Mouse (Mus musculus) kidney, adult 11 months (tissue): ENCODE data around the gene Galnt2.
A peak's percentile ranks its signal among the peaks of the same experiment; 100 is the strongest.

Experiments used
- DNase-seq: peaks from one replicate; pipeline ENCODE4 v3.0.0; 2022

The Galnt2 gene

GRCm38 (mm10) chr8:124239350-124239749, 8.2 kb downstream of the Galnt2 start:
- no peak for DNase-seq

- no peak for DNase-seq
These were observed 9.7 kb downstream of the Galnt2 start for GRCm38 (mm10) chr8:124240932-124241331.

DNA sequence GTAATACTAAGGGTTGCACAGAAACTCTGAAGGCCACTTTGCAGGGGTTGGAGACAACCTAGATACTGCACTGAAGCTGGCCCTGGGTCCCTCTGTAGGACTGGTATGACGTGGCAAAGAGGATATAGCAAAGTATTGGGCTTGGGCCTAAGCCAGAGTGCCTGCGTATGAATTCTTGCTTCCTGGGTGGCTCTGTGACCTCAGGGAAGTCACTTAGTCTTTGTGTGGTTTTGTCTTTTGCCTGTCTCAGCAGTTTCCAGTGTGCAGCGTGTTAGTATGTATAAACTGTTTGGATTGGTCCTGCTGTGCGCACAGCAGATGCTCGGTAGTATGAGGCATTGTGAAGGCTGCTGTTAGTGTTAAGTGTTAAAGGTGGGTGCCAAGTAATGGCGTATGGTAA, 11.0 kb downstream of the Galnt2 start:
- peak; percentile 40 for DNase-seq

- DNase-seq = peak; percentile 57
These were observed 11.7 kb downstream of the Galnt2 start for GRCm38 (mm10) chr8:124242913-124243312.

DNA sequence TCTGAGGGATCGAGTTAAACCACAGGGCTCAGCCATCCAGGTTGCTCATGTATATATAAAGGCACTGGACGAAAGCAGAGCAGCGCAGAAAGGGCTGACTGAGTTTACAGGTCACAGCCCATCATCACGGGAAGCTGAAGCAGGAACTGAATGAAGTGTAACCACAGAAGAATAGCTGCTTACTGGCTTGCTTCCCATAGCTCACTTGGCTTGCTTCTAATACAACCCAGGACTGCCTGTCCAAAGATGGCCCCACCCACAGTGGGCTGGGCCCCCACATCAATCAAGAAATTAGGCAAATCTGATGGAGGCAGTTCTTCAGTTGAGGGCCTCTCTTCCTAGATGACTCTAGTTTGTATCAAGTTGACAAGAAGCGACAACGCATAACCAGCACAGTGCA, 16.4 kb downstream of the Galnt2 start:
- DNase-seq = no peak

- DNase-seq = peak; percentile 85
These were observed 17.5 kb downstream of the Galnt2 start for GRCm38 (mm10) chr8:124248688-124249087.

- DNase-seq = no peak
These were observed 19.1 kb downstream of the Galnt2 start for GRCm38 (mm10) chr8:124250255-124250654.

GRCm38 (mm10) chr8:124250785-124251184, 19.6 kb downstream of the Galnt2 start:
- DNase-seq = peak; percentile 53

DNA sequence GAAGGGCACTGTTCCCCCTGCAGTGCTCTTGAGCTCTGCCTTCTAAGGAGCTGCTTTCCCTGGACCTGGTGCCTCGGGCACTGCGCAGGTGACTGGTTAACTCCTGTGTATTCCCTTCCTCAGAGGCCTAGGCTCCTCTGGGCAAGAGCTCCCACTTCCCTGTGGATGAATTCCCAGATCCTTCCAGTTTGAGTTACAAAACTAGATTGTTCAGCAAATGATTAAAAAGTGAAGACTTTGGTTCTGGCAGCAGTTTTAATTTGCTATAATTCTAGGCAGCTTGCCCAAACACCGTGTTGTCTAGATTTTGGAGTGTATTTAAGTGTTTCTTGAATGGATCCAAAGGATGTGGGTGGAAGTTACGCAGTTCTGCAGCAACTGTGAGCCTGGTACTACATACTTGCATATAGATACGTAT, 21.4 kb downstream of the Galnt2 start:
- DNase-seq = peak; percentile 72

- DNase-seq = no peak
These were observed 22.7 kb downstream of the Galnt2 start for GRCm38 (mm10) chr8:124253939-124254338.

GRCm38 (mm10) chr8:124256841-124257240, 25.6 kb downstream of the Galnt2 start:
- no peak for DNase-seq

- DNase-seq = peak; percentile 73
These were observed 26.2 kb downstream of the Galnt2 start for GRCm38 (mm10) chr8:124257363-124257762.

GRCm38 (mm10) chr8:124259146-124259545, 28.0 kb downstream of the Galnt2 start:
- DNase-seq = no peak

- no peak for DNase-seq
These were observed 28.7 kb downstream of the Galnt2 start for GRCm38 (mm10) chr8:124259925-124260324.

DNA sequence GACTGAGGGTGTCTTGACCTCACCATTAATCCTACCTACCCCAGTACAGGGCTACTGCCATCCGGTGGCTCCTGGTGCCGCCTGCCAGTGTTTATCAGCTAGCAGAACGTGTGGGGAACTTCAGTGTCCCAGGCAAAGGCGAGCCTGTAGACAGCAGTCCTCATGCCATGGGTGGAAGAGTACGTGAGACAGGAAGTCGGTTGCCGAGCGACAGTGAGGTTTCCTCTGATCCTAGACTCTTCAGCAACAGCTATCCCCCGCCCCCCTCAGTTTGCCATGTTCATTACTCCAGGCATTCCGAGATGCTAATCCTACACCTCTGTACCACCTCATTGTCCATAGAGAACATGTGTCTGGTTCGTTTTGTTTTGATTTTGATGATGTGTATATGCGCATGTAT, 29.2 kb downstream of the Galnt2 start:
- no peak for DNase-seq

- DNase-seq = no peak
These were observed 31.9 kb downstream of the Galnt2 start for GRCm38 (mm10) chr8:124263058-124263457.

DNA sequence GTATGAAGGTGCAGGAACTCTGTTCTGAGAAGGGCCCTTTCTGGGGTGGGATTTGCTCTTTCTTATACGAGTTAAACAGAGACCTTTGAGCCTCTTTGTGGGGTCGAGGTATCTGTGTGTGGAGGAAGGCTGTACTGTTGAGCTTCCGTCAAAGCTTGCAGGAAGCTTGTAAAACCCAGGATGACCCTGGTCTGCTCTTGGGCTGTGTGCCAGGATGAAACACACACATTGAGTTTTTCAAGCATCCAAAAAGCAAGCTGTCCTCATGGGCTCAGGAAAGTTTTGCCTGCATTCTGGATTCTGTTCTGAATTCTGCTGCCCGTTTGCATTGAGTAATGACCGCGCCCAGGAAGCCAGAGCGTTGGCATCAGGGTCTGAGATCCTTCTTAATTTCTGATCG, 32.8 kb downstream of the Galnt2 start:
- DNase-seq = no peak

GRCm38 (mm10) chr8:124264671-124265070, 33.5 kb downstream of the Galnt2 start:
- no peak for DNase-seq

- no peak for DNase-seq
These were observed 33.9 kb downstream of the Galnt2 start for GRCm38 (mm10) chr8:124265130-124265529.

GRCm38 (mm10) chr8:124265798-124266197, 34.6 kb downstream of the Galnt2 start:
- peak; percentile 55 for DNase-seq

GRCm38 (mm10) chr8:124267206-124267605, 36.0 kb downstream of the Galnt2 start:
- no peak for DNase-seq

DNA sequence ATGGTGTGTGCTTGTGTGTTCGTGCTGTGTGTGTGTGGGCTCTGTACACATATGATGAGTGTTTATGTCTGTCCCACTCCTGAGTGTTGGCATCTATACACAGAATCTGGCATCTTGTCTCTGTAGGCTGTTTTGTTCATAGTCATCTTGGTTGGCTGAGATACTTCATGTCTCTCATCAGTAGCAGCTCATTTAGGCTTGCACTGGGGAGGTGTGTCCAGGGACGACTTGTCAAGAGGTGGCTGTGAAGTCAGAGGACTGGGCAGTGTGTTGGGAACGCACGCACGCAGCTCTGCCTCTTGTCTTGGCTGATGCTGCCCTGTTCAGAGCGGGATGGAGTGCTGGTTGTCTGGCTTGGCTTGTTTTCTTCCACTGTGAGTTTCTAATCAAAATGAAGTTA, 39.3 kb downstream of the Galnt2 start:
- DNase-seq = no peak

GRCm38 (mm10) chr8:124270904-124271303, 39.7 kb downstream of the Galnt2 start:
- DNase-seq = no peak

GRCm38 (mm10) chr8:124271518-124271917, 40.3 kb downstream of the Galnt2 start:
- no peak for DNase-seq

DNA sequence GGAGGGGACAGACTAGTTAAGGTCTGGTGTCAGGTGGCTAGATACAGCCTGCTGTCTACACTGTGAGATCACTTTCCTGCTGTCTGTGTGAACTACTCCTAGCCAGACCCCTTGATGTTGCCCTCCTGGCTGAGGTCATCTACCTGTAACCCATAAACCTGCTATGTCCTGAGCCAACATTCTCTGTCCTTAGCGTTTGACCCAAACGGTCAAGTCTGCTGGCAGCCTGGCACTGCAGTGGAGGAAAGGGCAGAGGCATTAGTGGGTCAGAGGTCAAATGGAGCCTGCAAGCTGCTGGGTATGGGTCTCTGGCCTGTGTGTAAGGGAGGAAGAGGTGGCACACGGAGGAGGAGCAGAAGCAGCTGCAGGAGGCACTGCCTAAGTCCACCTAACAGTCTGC, 41.6 kb downstream of the Galnt2 start:
- DNase-seq = peak; percentile 72
